Comparison of ENCODE assay signal across 21 mouse cellular contexts in genomic region chr11:38540097-38540496, GRCm38 (mm10).
DNase-seq lines count a peak whose midpoint lies in the region; ATAC-seq and TF ChIP-seq lines count a peak whose summit lies in the region.
"Had no signal": no experiment of that assay in that cellular context is flagged by ENCODE, and none has a peak within 500 bp of the region (broad histone marks: within the 10 kb centered on the region; RNA-seq: fewer than 3 reads in every experiment).

No protein-coding gene starts in this region.

- no peak overlapping the region for H3K4me2 ChIP-seq in lung, embryonic 14.5 days
- H3K4me2 ChIP-seq in lung, postnatal 0 days (replicated peaks; ENCODE audit: low read depth, low read length), result no peak overlapping the region
- no peak overlapping the region for H3K4me2 ChIP-seq in lung, embryonic 15.5 days
- H3K4me2 ChIP-seq in lung, embryonic 16.5 days (ENCODE audit: low read depth, low read length), result no peak overlapping the region

- H3K9me3 ChIP-seq in lung, embryonic 14.5 days (ENCODE audit: low read depth, low read length), result no peaks in the 10 kb centered on the region
- H3K9me3 ChIP-seq in lung, postnatal 0 days (ENCODE audit: low read length), result no peaks in the 10 kb centered on the region
- H3K9me3 ChIP-seq in lung, embryonic 15.5 days, result no peaks in the 10 kb centered on the region
- no peaks in the 10 kb centered on the region for H3K9me3 ChIP-seq in lung, embryonic 16.5 days (ENCODE audit: control insufficient read depth, low read length)
- H3K9me3 ChIP-seq: G1E had no signal

- no peaks in the 10 kb centered on the region for H3K36me3 ChIP-seq in lung, embryonic 14.5 days (ENCODE audit: insufficient read depth)
- no peaks in the 10 kb centered on the region for H3K36me3 ChIP-seq in lung, postnatal 0 days (ENCODE audit: insufficient read depth, low read length)
- no peaks in the 10 kb centered on the region for H3K36me3 ChIP-seq in lung, embryonic 15.5 days
- no peaks in the 10 kb centered on the region for H3K36me3 ChIP-seq in lung, embryonic 16.5 days (ENCODE audit: control insufficient read depth, insufficient read depth, low read length)
- H3K36me3 ChIP-seq: G1E had no signal

- H3K4me1 ChIP-seq in lung, embryonic 14.5 days (ENCODE audit: insufficient read depth), result no peaks in the 10 kb centered on the region
- H3K4me1 ChIP-seq in lung, postnatal 0 days (ENCODE audit: insufficient read depth, low read depth, low read length), result no peaks in the 10 kb centered on the region
- H3K4me1 ChIP-seq in lung, embryonic 15.5 days, result no peaks in the 10 kb centered on the region
- H3K4me1 ChIP-seq in lung, embryonic 16.5 days (replicated peaks; ENCODE audit: control insufficient read depth, insufficient read depth, low read length), result no peaks in the 10 kb centered on the region

- H3K27me3 ChIP-seq in lung, embryonic 14.5 days (ENCODE audit: insufficient read depth, low read length), result no peaks in the 10 kb centered on the region
- no peaks in the 10 kb centered on the region for H3K27me3 ChIP-seq in lung, postnatal 0 days (replicated peaks; ENCODE audit: insufficient read depth, low read length)
- H3K27me3 ChIP-seq in lung, embryonic 15.5 days, result no peaks in the 10 kb centered on the region
- H3K27me3 ChIP-seq in lung, embryonic 16.5 days (ENCODE audit: control insufficient read depth, insufficient read depth, low read depth, low read length), result no peaks in the 10 kb centered on the region
- H3K27me3 ChIP-seq: CH12.LX, Patski had no signal

- no peak for TF ChIP-seq EP300 in lung, postnatal 0 days (IDR thresholded peaks at IDR 0.05)

- H3K27ac ChIP-seq in lung, embryonic 14.5 days (ENCODE audit: low read depth), result no peak overlapping the region
- no peak overlapping the region for H3K27ac ChIP-seq in lung, postnatal 0 days (ENCODE audit: low read length)
- H3K27ac ChIP-seq in lung, embryonic 15.5 days, result no peak overlapping the region
- no peak overlapping the region for H3K27ac ChIP-seq in lung, embryonic 16.5 days (ENCODE audit: low read length)

- peak; percentile 41; the same call in 1 of the 2 replicates for ATAC-seq in lung, embryonic 14.5 days (ENCODE audit: insufficient read depth)
- ATAC-seq in lung, postnatal 0 days, result no peak
- ATAC-seq in lung, embryonic 15.5 days (ENCODE audit: borderline replicate concordance, extremely low read depth, low FRiP score, low TSS enrichment), result peak; percentile 57; the same call in 1 of the 2 replicates
- ATAC-seq in lung, embryonic 16.5 days (ENCODE audit: low read depth), result peak; percentile 41; the same call in 1 of the 2 replicates
- ATAC-seq: activated CD4-positive, CD25-positive, alpha-beta regulatory T cell, adult 4 months; CD4-positive, CD25-positive, alpha-beta regulatory T cell, adult 4 months; Patski had no signal

- H3K4me3 ChIP-seq in lung, embryonic 14.5 days (ENCODE audit: low read depth, low read length), result no peak overlapping the region
- H3K4me3 ChIP-seq in lung, postnatal 0 days (ENCODE audit: low read depth, low read length), result no peak overlapping the region
- H3K4me3 ChIP-seq in lung, embryonic 15.5 days, result no peak overlapping the region
- H3K4me3 ChIP-seq in lung, embryonic 16.5 days (ENCODE audit: low read length), result no peak overlapping the region

- WGBS in lung, embryonic 14.5 days, result 32% methylated on average over 2 of the region's 2 CpGs
- 42% methylated on average over 2 of the region's 2 CpGs for WGBS in lung, postnatal 0 days
- WGBS in lung, embryonic 15.5 days, result 26% methylated on average over 2 of the region's 2 CpGs
- 21% methylated on average over 2 of the region's 2 CpGs for WGBS in lung, embryonic 16.5 days

- DNase-seq in lung, embryonic 14.5 days, result peak; percentile 64
- DNase-seq in lung, postnatal 0 days (ENCODE audit: low spot score), result no peak
- no peak for DNase-seq in lung, postnatal 10 days
- no peak for DNase-seq in lung, adult 18-20 months
- DNase-seq: adrenal gland, adult 2 months; adrenal gland, adult 8-10 months; adrenal gland, postnatal 10 days; adrenal gland, postnatal 14 days; adrenal gland, postnatal 25 days; adrenal gland, postnatal 36 days; B cell, adult 2 months; cerebellum, adult 11 months; cerebellum, adult 11-12 months; cerebellum, adult 18-20 months had no signal

- no peak for TF ChIP-seq CTCF in lung, embryonic 14.5 days (IDR thresholded peaks at IDR 0.05; ENCODE audit: low read depth)
- TF ChIP-seq CTCF in lung, postnatal 0 days (IDR thresholded peaks at IDR 0.05), result no peak

- H3K9ac ChIP-seq in lung, embryonic 14.5 days, result no peak overlapping the region
- no peak overlapping the region for H3K9ac ChIP-seq in lung, postnatal 0 days (replicated peaks; ENCODE audit: low read depth)
- H3K9ac ChIP-seq in lung, embryonic 15.5 days, result no peak overlapping the region
- H3K9ac ChIP-seq in lung, embryonic 16.5 days (ENCODE audit: low read length), result no peak overlapping the region
